Mouse (Mus musculus) embryonic fibroblast, embryonic 13.5 days (primary cell): ENCODE data around the gene Mylk. TPM values are rescaled to one million over a fixed set of nuclear protein-coding genes. Genes with fewer than 3 reads are reported as not detected.

Experiments used
- H3K27ac ChIP-seq: 2 replicates; pipeline ENCODE4 v1.5.1; 2012; ENCODE audit warnings: low read length, control low read depth, inconsistent platforms; ENCODE audit not compliant: insufficient read depth
- H3K4me1 ChIP-seq: 2 replicates; pipeline ENCODE4 v1.6.1; 2011; ENCODE audit warnings: low read length; ENCODE audit not compliant: control insufficient read depth, insufficient read depth
- H3K4me3 ChIP-seq: 2 replicates; pipeline ENCODE4 v1.5.1; 2011; ENCODE audit warnings: mild to moderate bottlenecking, control low read depth, low read length; ENCODE audit not compliant: insufficient read depth
- CTCF ChIP-seq: IDR thresholded peaks from 2 replicates; pipeline ENCODE4 v1.5.1; 2011; ENCODE audit warnings: mild to moderate bottlenecking, control low read depth, low read length, moderate library complexity, borderline replicate concordance; ENCODE audit not compliant: insufficient read depth
- POLR2A ChIP-seq: IDR thresholded peaks from 2 replicates; pipeline ENCODE4 v1.6.1; 2011; ENCODE audit warnings: low read depth, mild to moderate bottlenecking, control low read depth, low read length, moderate library complexity
- polyA plus RNA-seq: library from polyadenylated mRNA; stranded (reverse); fragments of >200 nt; gene quantifications from 2 replicates; pipeline ENCODE4 v1.2.4, GENCODE M21; 2011; ENCODE audit warnings: low read depth; ENCODE audit not compliant: missing spikeins, insufficient read length

Mylk gene
- polyA plus RNA-seq, 1 experiment, result 60.8 TPM

DNA sequence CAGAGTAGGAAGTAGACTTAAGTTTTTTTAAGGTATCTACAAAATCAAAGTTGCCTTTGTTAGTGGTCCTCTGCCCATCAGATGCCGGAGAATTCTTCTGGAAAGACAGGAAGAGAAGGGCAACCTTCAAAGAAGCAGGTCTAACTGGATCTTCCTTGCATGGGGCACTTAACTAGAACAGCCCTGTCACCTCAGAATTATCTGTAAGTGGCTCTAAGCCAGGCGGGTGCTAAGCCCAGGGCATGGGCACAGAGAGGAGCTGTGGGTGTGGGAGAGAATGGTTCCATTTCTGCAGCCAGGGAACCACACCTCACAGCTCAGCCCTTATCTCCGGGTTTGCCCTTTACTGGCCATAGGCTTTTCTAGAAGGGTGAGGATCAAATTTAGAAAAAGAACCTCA, 246.4 kb downstream of the Mylk start:
- no peak overlapping the region for H3K27ac ChIP-seq
- no peaks in the 10 kb centered on the region for H3K4me1 ChIP-seq
- H3K4me3 ChIP-seq, result no peak overlapping the region
- TF ChIP-seq CTCF (no peak), POLR2A (no peak)

DNA sequence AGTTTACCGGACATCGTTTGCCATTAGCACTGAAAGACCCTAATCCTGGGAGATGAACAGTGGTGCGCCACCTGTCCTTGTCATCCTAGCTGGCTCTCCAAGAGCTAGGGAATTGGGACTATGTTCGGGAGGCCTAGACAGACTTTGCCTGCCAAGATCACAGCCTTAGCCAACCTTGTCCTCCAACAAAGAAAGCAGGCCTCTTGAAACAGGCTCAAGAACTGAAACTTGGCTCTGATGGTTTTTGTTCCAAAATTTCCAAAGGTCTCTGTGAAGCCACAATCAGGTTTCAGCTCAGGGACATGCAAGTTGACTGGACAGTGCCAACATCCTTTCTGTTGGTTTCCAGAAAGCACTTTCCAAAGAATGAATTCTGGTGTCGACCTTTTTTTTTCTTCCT, 247.8 kb downstream of the Mylk start:
- H3K4me1 ChIP-seq, result no peaks in the 10 kb centered on the region
- H3K27ac ChIP-seq, result no peak overlapping the region
- no peak for TF ChIP-seq CTCF
- no peak overlapping the region for H3K4me3 ChIP-seq

DNA sequence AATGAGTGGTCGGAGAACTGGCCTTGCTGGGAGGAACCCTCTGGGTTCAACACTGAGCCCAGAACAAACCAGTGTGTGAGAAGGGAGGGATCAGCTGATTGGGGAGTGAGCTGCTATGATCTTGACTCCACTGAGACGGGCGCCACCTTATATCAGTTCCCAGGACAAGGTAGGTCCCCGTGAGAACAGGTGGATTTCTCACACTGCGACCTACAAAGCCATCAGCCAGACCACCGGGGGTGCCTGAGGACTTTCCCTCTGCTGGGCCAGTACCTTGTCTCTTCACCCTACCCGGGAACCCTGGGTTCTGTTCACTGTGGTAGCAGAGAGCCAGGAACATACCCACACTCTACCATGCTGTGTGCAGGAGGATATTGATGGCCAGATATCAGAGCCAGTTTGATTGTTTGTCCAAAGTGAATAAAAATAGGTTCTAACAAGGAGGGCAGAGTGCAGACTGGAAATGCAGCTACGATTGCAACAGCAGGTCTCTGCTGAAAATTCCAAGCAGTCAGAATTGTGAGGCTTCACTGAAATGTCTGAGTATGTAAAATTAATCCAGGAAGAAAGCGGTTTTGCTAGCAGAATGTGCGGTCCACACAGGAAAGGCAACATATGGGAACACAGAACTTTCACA, 248.8 kb downstream of the Mylk start:
- Histone ChIP-seq H3K27ac (no peak overlapping the region), H3K4me1 (no peaks in the 10 kb centered on the region), H3K4me3 (no peak overlapping the region)
- TF ChIP-seq POLR2A (no peak), CTCF (no peak)

DNA sequence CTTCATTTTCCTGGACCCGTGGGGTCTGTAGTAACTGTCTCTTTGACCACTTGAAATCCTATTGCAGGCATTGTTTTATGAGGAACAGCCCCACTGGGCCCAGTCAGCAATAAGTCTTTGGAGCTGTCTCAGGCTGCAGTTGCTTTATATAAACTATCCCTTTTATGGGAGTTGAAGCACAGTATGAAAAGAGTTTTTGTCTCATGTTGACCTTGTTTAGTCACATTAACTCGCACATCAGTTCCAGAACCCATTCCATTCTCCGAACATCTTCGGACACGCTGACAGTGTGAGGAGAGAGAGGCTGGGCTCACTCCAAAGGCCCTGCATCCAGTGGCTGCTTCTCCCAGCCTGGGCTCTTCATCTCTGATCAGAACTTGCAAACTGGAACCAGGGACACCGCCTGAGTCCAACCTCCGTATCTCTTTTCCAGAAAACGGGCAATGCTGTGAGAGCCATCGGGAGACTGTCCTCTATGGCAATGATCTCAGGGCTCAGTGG, 249.7 kb downstream of the Mylk start:
- TF ChIP-seq POLR2A (no peak), CTCF (no peak)
- H3K4me1 ChIP-seq, result no peaks in the 10 kb centered on the region
- H3K4me3 ChIP-seq, result no peak overlapping the region
- H3K27ac ChIP-seq, result peak overlapping the region; percentile 14; the same call in 1 of the 2 replicates

DNA sequence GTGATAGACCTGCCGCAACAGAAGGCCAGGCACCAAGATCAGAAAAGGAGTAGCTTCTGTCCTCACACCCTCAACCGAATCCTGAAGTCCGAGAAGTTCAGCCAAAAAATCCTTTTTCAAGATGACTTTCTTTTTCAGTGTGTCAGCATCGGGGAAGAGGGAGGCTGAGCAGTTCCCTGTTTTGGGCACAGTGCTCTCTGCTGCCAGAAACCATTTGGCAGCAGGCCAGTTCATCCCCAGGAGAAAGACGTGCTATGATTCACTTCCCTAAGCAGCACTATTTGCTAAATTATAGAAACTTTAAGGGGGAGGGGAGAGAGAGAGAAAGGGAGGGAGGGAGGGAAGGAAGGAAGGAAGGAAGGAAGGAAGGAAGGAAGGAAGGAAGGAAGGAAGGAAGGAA, 251.1 kb downstream of the Mylk start:
- TF ChIP-seq CTCF, result no peak
- TF ChIP-seq POLR2A, result no peak
- Histone ChIP-seq H3K27ac (peak overlapping the region; percentile 77), H3K4me3 (no peak overlapping the region), H3K4me1 (no peaks in the 10 kb centered on the region)

DNA sequence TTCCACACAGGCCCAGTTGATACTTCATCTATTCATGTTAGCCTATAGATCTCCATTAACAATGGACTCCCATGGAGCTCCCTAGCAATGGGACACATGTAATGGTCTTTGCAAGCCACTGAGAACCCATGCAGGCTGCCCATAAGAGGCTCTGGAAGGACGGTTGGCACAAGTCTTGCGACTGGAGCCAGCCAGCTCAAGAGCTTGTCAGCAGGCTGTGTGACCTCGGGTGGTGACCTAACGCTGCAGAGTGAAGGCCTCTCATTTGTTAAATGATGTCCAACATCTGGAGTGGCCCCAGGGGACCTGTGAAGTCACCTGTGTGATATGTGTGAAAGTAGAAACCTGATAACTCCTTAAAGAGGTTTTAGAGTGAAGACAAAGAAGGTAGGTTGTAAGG, 252.0 kb downstream of the Mylk start:
- TF ChIP-seq CTCF, result no peak
- TF ChIP-seq POLR2A, result no peak
- Histone ChIP-seq H3K4me1 (no peaks in the 10 kb centered on the region), H3K4me3 (no peak overlapping the region), H3K27ac (no peak overlapping the region)

DNA sequence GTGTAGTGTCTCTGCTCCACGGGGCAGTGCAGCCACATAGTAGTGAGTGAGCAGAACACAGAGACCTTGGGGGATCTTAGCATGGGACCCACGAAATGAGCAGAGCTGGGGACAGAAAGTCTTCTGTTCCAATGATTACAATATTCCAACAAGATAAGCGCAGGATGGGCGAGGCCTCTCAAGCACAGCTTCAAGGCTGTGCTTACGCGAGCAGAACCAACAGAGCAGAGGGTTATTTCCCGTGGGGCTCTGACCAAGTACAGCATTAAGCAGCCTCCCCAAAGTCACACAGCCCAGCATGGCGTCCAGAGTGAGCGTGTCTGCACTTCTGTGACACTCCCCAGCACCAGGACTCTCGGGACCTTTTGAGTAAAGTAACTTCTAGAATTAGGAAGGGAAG, 252.6 kb downstream of the Mylk start:
- TF ChIP-seq POLR2A (no peak), CTCF (no peak)
- H3K27ac ChIP-seq, result no peak overlapping the region
- no peak overlapping the region for H3K4me3 ChIP-seq
- H3K4me1 ChIP-seq, result no peaks in the 10 kb centered on the region

DNA sequence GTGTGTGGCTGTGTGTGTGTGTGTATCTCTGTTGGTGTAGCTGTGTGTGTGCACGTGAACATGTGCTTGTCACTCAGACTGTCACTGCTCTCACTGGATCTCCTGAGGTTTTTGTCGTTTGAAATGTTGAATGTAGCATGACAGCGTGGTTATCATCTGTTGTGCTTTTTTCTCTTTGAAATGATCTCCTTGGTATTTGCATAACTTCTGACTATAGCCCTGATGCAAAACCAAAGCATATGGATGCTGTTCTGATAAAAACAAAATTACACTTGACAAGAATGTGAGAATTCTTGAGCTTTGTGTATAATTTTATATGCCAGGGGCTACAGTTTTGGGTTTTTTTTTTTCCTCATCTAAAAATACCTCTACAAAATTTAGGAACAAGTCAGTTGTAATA, 254.0 kb downstream of the Mylk start:
- Histone ChIP-seq H3K4me3 (no peak overlapping the region), H3K27ac (no peak overlapping the region), H3K4me1 (no peaks in the 10 kb centered on the region)
- TF ChIP-seq CTCF (no peak), POLR2A (no peak)

DNA sequence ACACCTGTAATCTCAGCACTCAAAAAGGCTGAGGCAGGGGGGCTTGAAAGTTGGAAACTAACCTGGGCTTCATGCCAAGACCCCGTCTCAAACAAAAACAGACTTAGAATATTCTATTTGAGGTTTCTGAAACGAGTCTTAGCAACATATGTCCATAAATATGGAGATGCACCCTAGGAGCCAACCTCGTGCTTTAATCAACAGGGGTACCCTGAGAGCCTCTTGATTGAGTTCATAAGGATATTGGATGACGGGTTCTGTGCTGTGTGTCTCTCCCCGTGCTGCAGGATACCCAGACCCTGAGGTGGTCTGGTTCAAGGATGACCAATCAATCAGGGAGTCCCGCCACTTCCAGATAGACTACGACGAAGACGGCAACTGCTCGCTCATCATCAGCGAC, 255.0 kb downstream of the Mylk start:
- TF ChIP-seq POLR2A (no peak), CTCF (no peak)
- Histone ChIP-seq H3K4me1 (no peaks in the 10 kb centered on the region), H3K4me3 (no peak overlapping the region), H3K27ac (no peak overlapping the region)

DNA sequence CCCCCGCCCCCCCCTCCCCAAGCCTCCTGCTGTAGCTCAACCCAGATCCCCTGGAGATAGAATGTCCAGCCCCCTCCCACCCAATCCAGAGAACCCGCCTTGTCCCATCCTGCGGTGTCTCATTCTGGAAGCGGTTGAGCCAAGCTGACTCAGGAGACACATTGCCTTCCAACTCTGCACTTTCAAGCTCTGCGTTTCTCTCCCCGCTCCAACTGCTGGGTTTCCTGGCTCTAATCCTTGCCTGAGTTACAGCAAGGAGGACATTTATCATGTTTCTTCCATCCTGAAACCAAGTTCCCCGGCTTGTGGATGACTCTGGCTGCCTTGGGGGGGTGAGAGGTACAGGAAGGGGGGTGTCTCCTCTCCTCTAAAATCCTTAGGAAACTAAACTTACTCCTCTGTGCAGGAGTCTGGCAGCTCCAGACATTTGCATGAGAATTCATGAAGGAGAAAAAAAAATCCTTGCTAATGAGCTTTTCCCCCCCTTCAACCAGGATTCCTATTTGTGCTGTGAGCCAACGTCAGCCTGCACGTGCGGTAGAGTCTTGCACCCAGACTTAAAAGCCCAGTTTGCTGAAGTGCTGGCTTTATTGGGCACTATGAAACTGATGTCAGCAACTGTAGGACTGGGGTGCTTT, 256.0 kb downstream of the Mylk start:
- TF ChIP-seq POLR2A (no peak), CTCF (no peak)
- H3K4me3 ChIP-seq, result no peak overlapping the region
- peak overlapping the region; percentile 8; the same call in 1 of the 2 replicates for H3K27ac ChIP-seq
- no peaks in the 10 kb centered on the region for H3K4me1 ChIP-seq
